Mouse (Mus musculus): ENCODE results near the gene Myo7a.

Gene Myo7a

GRCm38 (mm10) chr7:98119179-98119960 lies at the start of gene Myo7a:
TSS of gene Myo7a (minus strand) at chr7:98119524.
- peak; percentile 84 for DNase-seq (ENCODE audit: low read depth)

- peak; percentile 32 for DNase-seq (ENCODE audit: low read depth)
Measured at GRCm38 (mm10) chr7:98164999-98165528, 45.7 kb upstream of the Myo7a start.

GRCm38 (mm10) chr7:98164382-98164998 lies 45.2 kb upstream of the Myo7a start:
- no peak for DNase-seq (ENCODE audit: low read depth)

- peak; percentile 71 for DNase-seq (ENCODE audit: low read depth)
Measured at GRCm38 (mm10) chr7:98163700-98164099, 44.4 kb upstream of the Myo7a start.

- DNase-seq (ENCODE audit: low read depth), result no peak
Measured at GRCm38 (mm10) chr7:98162239-98162638, 42.9 kb upstream of the Myo7a start.

GRCm38 (mm10) chr7:98160041-98160740 lies 40.9 kb upstream of the Myo7a start:
- DNase-seq (ENCODE audit: low read depth), result peak; percentile 49

GRCm38 (mm10) chr7:98158481-98158880 lies 39.2 kb upstream of the Myo7a start:
- no peak for DNase-seq (ENCODE audit: low read depth)

GRCm38 (mm10) chr7:98157636-98158332 lies 38.5 kb upstream of the Myo7a start:
- peak; percentile 40 for DNase-seq (ENCODE audit: low read depth)

- DNase-seq (ENCODE audit: low read depth), result no peak
Measured at GRCm38 (mm10) chr7:98156280-98156665, 36.9 kb upstream of the Myo7a start.

GRCm38 (mm10) chr7:98155546-98156279 lies 36.4 kb upstream of the Myo7a start:
- DNase-seq (ENCODE audit: low read depth), result peak; percentile 84

- DNase-seq (ENCODE audit: low read depth), result no peak
Measured at GRCm38 (mm10) chr7:98153892-98154291, 34.6 kb upstream of the Myo7a start.

GRCm38 (mm10) chr7:98153345-98153744 lies 34.0 kb upstream of the Myo7a start:
- peak; percentile 25 for DNase-seq (ENCODE audit: low read depth)

- peak; percentile 33 for DNase-seq (ENCODE audit: low read depth)
Measured at GRCm38 (mm10) chr7:98152400-98152799, 33.1 kb upstream of the Myo7a start.

- no peak for DNase-seq (ENCODE audit: low read depth)
Measured at GRCm38 (mm10) chr7:98150525-98150924, 31.2 kb upstream of the Myo7a start.

- no peak for DNase-seq (ENCODE audit: low read depth)
Measured at GRCm38 (mm10) chr7:98149802-98150201, 30.5 kb upstream of the Myo7a start.

GRCm38 (mm10) chr7:98148721-98149407 lies 29.5 kb upstream of the Myo7a start:
- no peak for DNase-seq (ENCODE audit: low read depth)

- no peak for DNase-seq (ENCODE audit: low read depth)
Measured at GRCm38 (mm10) chr7:98147766-98148165, 28.4 kb upstream of the Myo7a start.

GRCm38 (mm10) chr7:98146447-98146845 lies 27.1 kb upstream of the Myo7a start:
- peak; percentile 67 for DNase-seq (ENCODE audit: low read depth)

- peak; percentile 64 for DNase-seq (ENCODE audit: low read depth)
Measured at GRCm38 (mm10) chr7:98145842-98146446, 26.6 kb upstream of the Myo7a start.

- DNase-seq (ENCODE audit: low read depth), result no peak
Measured at GRCm38 (mm10) chr7:98145402-98145801, 26.1 kb upstream of the Myo7a start, which contains the start of gene Omp. TSS of gene Omp (minus strand) at chr7:98145502.

All from NIH3T3 (cell line).